Mouse (Mus musculus): ENCODE results near the gene Tfap4. TPM values are rescaled to one million over a fixed set of nuclear protein-coding genes. Genes with fewer than 3 reads are reported as not detected.
A peak's percentile ranks its signal among the peaks of the same experiment; 100 is the strongest.

Gene Tfap4
- polyA plus RNA-seq, 2 experiments: 4.6 to 6.9 TPM

DNA sequence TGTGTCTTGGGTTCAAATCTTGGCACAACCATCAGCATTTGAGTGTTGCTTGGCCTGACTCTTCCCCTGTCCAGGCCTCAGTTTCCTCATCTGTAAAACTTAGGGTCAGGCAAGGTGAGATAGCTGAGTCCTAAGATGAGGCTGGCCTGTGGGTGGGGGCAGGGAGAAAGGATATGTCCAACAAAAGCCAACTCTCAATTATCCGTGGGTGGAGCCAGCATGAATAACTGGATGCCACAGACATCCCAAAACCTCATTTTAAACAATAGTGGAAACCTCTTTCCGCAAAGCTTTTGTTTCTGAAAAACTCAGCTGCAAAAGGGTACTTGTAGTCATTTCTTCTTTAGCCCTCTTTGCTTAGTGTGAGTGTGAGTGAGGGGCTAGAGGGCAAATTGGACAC, 37.2 kb upstream of the Tfap4 start:
- H3K4me1 ChIP-seq (replicated peaks; ENCODE audit: control insufficient read depth in 2 of 2, insufficient read depth in 2 of 2, low read length in 1 of 2): no peaks in the 10 kb centered on the region; a peak in 1 of 4 replicates
- peaks cover 46% of the 10 kb centered on the region for H3K27me3 ChIP-seq (ENCODE audit: control insufficient read depth, insufficient read depth, low read length)
- WGBS (ENCODE audit: insufficient replicate concordance): 52% methylated on average over 2 of the region's 2 CpGs
- ATAC-seq (ENCODE audit: insufficient read depth) (no peak), DNase-seq (ENCODE audit: low read depth in 3 of 3, low spot score in 3 of 3) (no peak)
- no peak overlapping the region for H3K4me3 ChIP-seq (ENCODE audit: insufficient read depth in 1 of 2, low read depth in 2 of 2, low read length in 2 of 2)
- H3K36me3 ChIP-seq (replicated peaks; ENCODE audit: control insufficient read depth, insufficient read depth, low read depth): no peaks in the 10 kb centered on the region
- H3K9ac ChIP-seq (replicated peaks): no peak overlapping the region
- no peak for TF ChIP-seq CTCF (IDR thresholded peaks at IDR 0.05; ENCODE audit: low read depth)
- TF ChIP-seq EP300 (IDR thresholded peaks at IDR 0.05; ENCODE audit: low read depth): no peak
- no peak overlapping the region for H3K4me2 ChIP-seq (ENCODE audit: low read depth)
- no peaks in the 10 kb centered on the region for H3K9me3 ChIP-seq (ENCODE audit: control insufficient read depth, low read length)
- no peak overlapping the region for H3K27ac ChIP-seq

DNA sequence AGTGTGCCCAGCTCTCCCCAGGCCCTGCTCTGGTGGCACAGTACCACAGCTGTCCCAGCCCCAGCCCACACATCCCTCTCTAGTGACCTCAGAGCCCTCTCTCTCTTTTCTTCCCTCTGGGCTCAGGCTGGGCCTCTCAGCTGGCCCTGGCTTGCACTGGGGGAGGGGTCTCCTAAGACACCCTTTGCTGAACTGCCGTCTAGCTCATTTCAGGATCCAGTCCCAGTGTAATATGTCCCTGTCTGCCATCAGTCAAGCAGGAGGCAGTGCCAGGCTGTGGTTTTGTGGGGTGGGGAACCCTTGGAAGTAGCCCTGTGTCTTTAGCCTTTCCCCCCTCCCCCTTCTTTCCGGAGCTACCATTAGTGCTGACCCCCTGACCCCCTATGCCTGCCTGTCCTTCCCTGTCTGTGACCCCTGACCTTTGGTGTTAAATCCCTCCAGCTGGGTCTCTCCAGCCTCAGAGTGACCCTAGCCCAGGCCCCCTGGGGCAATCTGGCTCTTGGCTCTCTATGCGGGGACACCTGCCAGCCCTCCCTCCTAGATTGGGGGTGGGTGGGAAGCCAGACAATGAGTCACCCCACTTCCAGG, 36.6 kb upstream of the Tfap4 start:
- ATAC-seq (ENCODE audit: insufficient read depth) (no peak), DNase-seq (ENCODE audit: low read depth in 3 of 3, low spot score in 3 of 3) (no peak)
- no peak overlapping the region for H3K9ac ChIP-seq (replicated peaks)
- H3K27me3 ChIP-seq (ENCODE audit: control insufficient read depth, insufficient read depth, low read length): peaks cover 46% of the 10 kb centered on the region
- 51% methylated on average over 3 of the region's 3 CpGs for WGBS (ENCODE audit: insufficient replicate concordance)
- H3K9me3 ChIP-seq (ENCODE audit: control insufficient read depth, low read length): no peaks in the 10 kb centered on the region
- no peaks in the 10 kb centered on the region; a peak in 1 of 4 replicates for H3K4me1 ChIP-seq (replicated peaks; ENCODE audit: control insufficient read depth in 2 of 2, insufficient read depth in 2 of 2, low read length in 1 of 2)
- no peaks in the 10 kb centered on the region for H3K36me3 ChIP-seq (replicated peaks; ENCODE audit: control insufficient read depth, insufficient read depth, low read depth)
- TF ChIP-seq EP300 (IDR thresholded peaks at IDR 0.05; ENCODE audit: low read depth) (no peak), CTCF (IDR thresholded peaks at IDR 0.05; ENCODE audit: low read depth) (no peak)
- peak overlapping the region in 1 of 2 experiments; percentile 0; a peak in 1 of 4 replicates for H3K4me3 ChIP-seq (ENCODE audit: insufficient read depth in 1 of 2, low read depth in 2 of 2, low read length in 2 of 2)
- peak overlapping the region; percentile 61 for H3K4me2 ChIP-seq (ENCODE audit: low read depth)
- H3K27ac ChIP-seq: no peak overlapping the region

DNA sequence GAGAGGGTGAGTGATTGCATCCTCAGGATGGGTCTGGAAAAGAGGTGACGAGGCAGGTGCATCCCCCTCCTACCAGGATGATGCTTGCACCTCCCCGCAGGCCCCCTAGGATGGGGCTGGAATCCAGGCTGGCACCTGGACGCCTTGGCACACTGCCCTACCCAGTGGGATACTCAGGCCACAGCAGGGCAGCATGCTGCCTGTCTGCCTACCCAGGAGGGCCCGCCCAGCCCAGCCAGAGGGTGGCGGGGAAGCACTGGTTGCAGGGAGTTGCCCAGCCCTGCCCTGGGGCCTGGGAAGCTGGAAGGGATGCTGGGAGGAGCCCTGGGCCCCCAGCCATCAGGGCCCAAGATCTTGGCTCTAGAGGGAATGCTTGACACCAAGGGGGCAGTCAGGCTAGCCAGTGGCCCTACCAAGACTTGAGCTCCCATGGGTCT, 35.9 kb upstream of the Tfap4 start:
- Histone ChIP-seq H3K4me2 (ENCODE audit: low read depth) (peak overlapping the region; percentile 61), H3K4me1 (replicated peaks; ENCODE audit: control insufficient read depth in 2 of 2, insufficient read depth in 2 of 2, low read length in 1 of 2) (no peaks in the 10 kb centered on the region; a peak in 1 of 4 replicates), H3K9me3 (ENCODE audit: control insufficient read depth, low read length) (no peaks in the 10 kb centered on the region), H3K27ac (no peak overlapping the region), H3K4me3 (ENCODE audit: insufficient read depth in 1 of 2, low read depth in 2 of 2, low read length in 2 of 2) (peak overlapping the region; percentile 53 to 54), H3K36me3 (replicated peaks; ENCODE audit: control insufficient read depth, insufficient read depth, low read depth) (no peaks in the 10 kb centered on the region), H3K27me3 (ENCODE audit: control insufficient read depth, insufficient read depth, low read length) (peaks cover 46% of the 10 kb centered on the region), H3K9ac (replicated peaks) (no peak overlapping the region)
- TF ChIP-seq CTCF (IDR thresholded peaks at IDR 0.05; ENCODE audit: low read depth) (no peak), EP300 (IDR thresholded peaks at IDR 0.05; ENCODE audit: low read depth) (no peak)
- 33% methylated on average over 5 of the region's 5 CpGs for WGBS (ENCODE audit: insufficient replicate concordance)
- ATAC-seq (ENCODE audit: insufficient read depth): no peak
- DNase-seq (ENCODE audit: low read depth in 3 of 3, low spot score in 3 of 3): no peak

DNA sequence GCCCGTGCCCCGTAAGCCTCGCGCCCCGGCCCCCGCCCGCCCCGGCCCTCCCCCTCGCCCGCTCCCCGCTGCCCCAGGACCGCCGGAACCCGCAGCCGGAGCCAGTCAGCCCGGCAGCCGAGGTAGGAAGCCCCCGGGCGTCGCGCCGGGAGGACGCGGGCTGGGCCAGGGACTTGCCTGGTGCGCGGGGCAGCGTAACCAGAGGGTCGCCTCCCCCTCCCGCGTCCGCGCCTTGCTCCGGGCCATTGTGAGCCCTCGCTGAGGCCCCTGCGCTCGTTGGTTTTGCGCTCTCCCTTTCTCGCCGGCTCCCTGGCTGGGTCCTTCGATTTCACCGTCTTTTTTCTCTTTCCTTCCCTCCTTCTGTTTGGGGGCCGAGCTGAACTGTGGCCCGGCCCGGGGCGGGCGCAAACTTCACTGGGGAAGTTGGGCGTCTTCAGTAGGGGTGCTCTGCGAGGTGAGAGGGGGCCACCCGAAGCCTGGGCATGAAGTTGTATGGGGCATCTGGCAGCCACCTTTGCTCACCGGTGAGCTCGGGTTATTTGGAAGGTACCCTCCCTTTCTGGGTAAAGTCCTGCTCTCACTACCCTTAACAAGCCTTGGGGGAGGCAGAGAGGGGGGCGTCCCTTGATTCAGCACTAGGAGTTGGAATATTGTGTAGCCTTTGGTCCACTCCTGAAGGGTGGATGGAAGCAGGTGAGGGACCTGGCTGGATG, 35.3 kb upstream of the Tfap4 start:
- peak overlapping the region; percentile 61 for H3K4me2 ChIP-seq (ENCODE audit: low read depth)
- H3K36me3 ChIP-seq (replicated peaks; ENCODE audit: control insufficient read depth, insufficient read depth, low read depth): no peaks in the 10 kb centered on the region
- H3K27me3 ChIP-seq (ENCODE audit: control insufficient read depth, insufficient read depth, low read length): peaks cover 46% of the 10 kb centered on the region
- H3K27ac ChIP-seq: no peak overlapping the region
- H3K4me1 ChIP-seq (replicated peaks; ENCODE audit: control insufficient read depth in 2 of 2, insufficient read depth in 2 of 2, low read length in 1 of 2): no peaks in the 10 kb centered on the region; a peak in 1 of 4 replicates
- H3K9ac ChIP-seq (replicated peaks): peak overlapping the region; percentile 35
- no peak for DNase-seq (ENCODE audit: low read depth in 3 of 3, low spot score in 3 of 3)
- 1% methylated on average over 52 of the region's 52 CpGs for WGBS (ENCODE audit: insufficient replicate concordance)
- ATAC-seq (ENCODE audit: insufficient read depth): no peak
- H3K9me3 ChIP-seq (ENCODE audit: control insufficient read depth, low read length): no peaks in the 10 kb centered on the region
- TF ChIP-seq CTCF (IDR thresholded peaks at IDR 0.05; ENCODE audit: low read depth) (no peak), EP300 (IDR thresholded peaks at IDR 0.05; ENCODE audit: low read depth) (no peak)
- peak overlapping the region; percentile 53 to 54 for H3K4me3 ChIP-seq (ENCODE audit: insufficient read depth in 1 of 2, low read depth in 2 of 2, low read length in 2 of 2)

All from liver, embryonic 14.5 days (tissue).